Mouse (Mus musculus) liver, adult (tissue): ENCODE data around the gene Fam47c.

Experiments used
- GATA4 ChIP-seq: IDR thresholded peaks from 2 replicates; pipeline ENCODE4 v1.6.1; 2014; ENCODE audit warnings: mild to moderate bottlenecking, low read length; ENCODE audit not compliant: insufficient replicate concordance

Fam47c gene

GRCm38 (mm10) chrX:78737463-78737862 lies at the start of gene Fam47c:
TSS of gene Fam47c (plus strand) at chrX:78737763.
- no peak for TF ChIP-seq GATA4

DNA sequence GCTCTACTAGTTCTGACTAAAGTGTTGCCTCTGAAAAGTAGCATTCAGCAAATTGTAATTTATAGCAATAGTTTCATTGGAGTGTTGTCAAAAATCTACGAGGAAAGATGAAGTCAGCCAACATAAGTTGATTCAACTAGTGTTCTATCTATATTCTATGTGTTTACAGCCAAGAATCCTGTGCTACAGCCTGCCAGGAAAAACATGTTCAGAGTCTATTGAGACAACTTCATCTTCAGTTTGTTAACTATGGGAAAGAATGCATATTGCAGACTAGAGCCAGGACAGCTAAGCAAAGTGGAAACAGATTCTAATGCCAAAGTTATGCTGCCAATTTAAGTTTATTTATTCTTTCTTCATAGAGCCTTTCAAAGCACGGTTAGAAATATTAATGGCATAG lies 31.8 kb downstream of the Fam47c start:
- no peak for TF ChIP-seq GATA4

GRCm38 (mm10) chrX:78777078-78777477 lies 39.5 kb downstream of the Fam47c start:
- no peak for TF ChIP-seq GATA4
